Mouse (Mus musculus) kidney, adult 10 weeks (tissue): ENCODE results near the gene Phldb2. TPM values are rescaled to one million over a fixed set of nuclear protein-coding genes. Genes with fewer than 3 reads are reported as not detected.

ENCODE experiments used
- polyA plus RNA-seq: library from polyadenylated mRNA; stranded (reverse); fragments of 350-450 nt; fragmentation: Illumina TruSeq; extraction: RNeasy Lipid Tissue Mini Kit (QIAGEN cat#74804); gene quantifications from one replicate; pipeline ENCODE4 v1.2.3, GENCODE M21; 2014; ENCODE audit warnings: low read depth, low replicate concordance

Gene Phldb2
- polyA plus RNA-seq = 206 TPM

DNA sequence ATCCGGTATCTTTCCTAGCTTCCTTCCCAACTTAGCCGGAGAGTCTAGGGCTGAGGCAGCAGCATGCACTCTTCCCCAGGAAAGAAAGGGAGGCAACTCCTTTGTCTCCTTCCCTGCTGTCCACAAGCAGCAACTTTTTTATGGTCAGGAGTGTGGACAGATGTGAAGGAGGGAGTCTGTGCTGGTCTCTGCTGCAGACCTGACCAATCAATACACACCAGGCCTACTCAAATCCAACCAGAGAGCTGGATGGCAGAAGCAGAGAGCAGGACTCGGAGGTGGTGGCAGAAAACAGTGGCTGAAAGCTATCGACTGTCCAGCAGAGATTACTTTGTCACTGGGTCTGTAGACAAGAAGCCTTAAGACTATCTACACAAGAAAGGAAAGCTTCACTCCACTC is at the start of gene Phldb2:
Phldb2 (minus strand) TSS at position 205 of the 400 bp plus-strand sequence.

GRCm38 (mm10) chr16:45742615-45743476 is 210.6 kb downstream of the Phldb2 start, which contains the start of gene Abhd10:
TSS of gene Abhd10 (minus strand) at chr16:45742955.

GRCm38 (mm10) chr16:45724061-45724741 is 229.2 kb downstream of the Phldb2 start, which contains the start of gene Tagln3:
TSS of gene Tagln3 (minus strand) at chr16:45724608.

Other genes starting within 250 kb of the Phldb2 start
- gene Tagln3, start 229.0 kb downstream of the Phldb2 start, polyA plus RNA-seq = not detected
- 16.9 TPM for gene Abhd10, start 210.6 kb downstream of the Phldb2 start, polyA plus RNA-seq
- 5.5 TPM for gene Plcxd2, start 56.6 kb upstream of the Phldb2 start, polyA plus RNA-seq
- not detected for gene Cd96, start 166.7 kb upstream of the Phldb2 start, polyA plus RNA-seq
- gene Gm4737, start 201.5 kb upstream of the Phldb2 start, polyA plus RNA-seq = 9.0 TPM